Mouse (Mus musculus) lung, postnatal 0 days (tissue): Measurements from ENCODE around the gene Mcm5.

ENCODE experiments used
- CTCF ChIP-seq: IDR thresholded peaks from 2 replicates; pipeline ENCODE4 v1.5.1; 2016; ENCODE audit warnings: antibody characterized with exemption, mild to moderate bottlenecking
- EP300 ChIP-seq: IDR thresholded peaks from 2 replicates; pipeline ENCODE4 v1.6.1; 2016; ENCODE audit warnings: antibody characterized with exemption, mild to moderate bottlenecking, control low read depth

DNA sequence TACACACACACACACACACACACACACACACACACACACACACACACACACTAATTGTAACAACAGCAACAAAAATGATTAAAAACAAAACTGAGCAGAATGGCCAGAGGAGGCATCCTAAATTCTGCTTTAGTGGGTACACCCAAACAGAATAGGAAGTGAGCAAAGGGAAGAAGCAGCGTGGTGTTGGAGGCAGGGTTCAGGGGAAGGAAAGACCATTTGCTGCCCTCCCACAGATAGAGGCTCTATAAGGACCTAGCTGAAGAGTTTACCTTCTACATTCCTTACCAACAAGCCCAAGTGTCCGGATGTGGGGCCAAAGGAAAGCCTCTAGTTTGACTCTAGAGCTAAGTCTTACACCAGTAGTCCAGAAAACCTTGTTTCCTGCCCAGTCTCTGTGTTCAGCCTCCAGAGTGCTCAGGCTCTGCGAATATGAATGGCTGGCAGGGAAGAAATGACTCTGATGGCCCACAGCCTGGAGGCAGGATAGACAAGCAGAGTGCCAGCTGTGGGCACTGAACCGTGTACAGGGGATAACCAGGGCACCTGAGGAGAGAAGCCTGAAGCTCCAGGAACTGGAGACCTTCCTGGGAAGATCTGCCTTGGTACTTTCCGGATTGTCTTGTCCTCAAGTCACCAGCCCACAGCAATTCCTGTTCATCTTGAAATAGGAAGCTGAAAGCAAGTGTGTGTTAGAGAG lies 41.7 kb downstream of the Mcm5 start:
- no peak for TF ChIP-seq EP300
- no peak for TF ChIP-seq CTCF
